Mouse (Mus musculus): Measurements from ENCODE around the gene Sipa1l2.
A peak's percentile ranks its signal among the peaks of the same experiment; 100 is the strongest.

The Sipa1l2 gene

GRCm38 (mm10) chr8:125569533-125570365 lies at the start of gene Sipa1l2:
Gene Sipa1l2, minus strand, starts transcription at chr8:125569808.
- DNase-seq (ENCODE audit: low read depth, low spot score) = peak; percentile 93

GRCm38 (mm10) chr8:125618543-125619335 lies 49.1 kb upstream of the Sipa1l2 start:
- DNase-seq (ENCODE audit: low read depth, low spot score) = no peak

- no peak for DNase-seq (ENCODE audit: low read depth, low spot score)
Observed at GRCm38 (mm10) chr8:125616935-125617334, 47.3 kb upstream of the Sipa1l2 start.

GRCm38 (mm10) chr8:125616039-125616438 lies 46.4 kb upstream of the Sipa1l2 start:
- DNase-seq (ENCODE audit: low read depth, low spot score) = no peak

GRCm38 (mm10) chr8:125613552-125613951 lies 43.9 kb upstream of the Sipa1l2 start:
- no peak for DNase-seq (ENCODE audit: low read depth, low spot score)

GRCm38 (mm10) chr8:125611799-125612560 lies 42.4 kb upstream of the Sipa1l2 start:
- DNase-seq (ENCODE audit: low read depth, low spot score) = no peak

GRCm38 (mm10) chr8:125611024-125611798 lies 41.6 kb upstream of the Sipa1l2 start:
- DNase-seq (ENCODE audit: low read depth, low spot score) = no peak

GRCm38 (mm10) chr8:125609737-125610136 lies 40.1 kb upstream of the Sipa1l2 start:
- DNase-seq (ENCODE audit: low read depth, low spot score) = no peak

GRCm38 (mm10) chr8:125607714-125608223 lies 38.2 kb upstream of the Sipa1l2 start:
- DNase-seq (ENCODE audit: low read depth, low spot score) = no peak

- DNase-seq (ENCODE audit: low read depth, low spot score) = no peak
Observed at GRCm38 (mm10) chr8:125606937-125607336, 37.3 kb upstream of the Sipa1l2 start.

- no peak for DNase-seq (ENCODE audit: low read depth, low spot score)
Observed at GRCm38 (mm10) chr8:125604817-125605512, 35.4 kb upstream of the Sipa1l2 start.

GRCm38 (mm10) chr8:125604213-125604816 lies 34.7 kb upstream of the Sipa1l2 start:
- no peak for DNase-seq (ENCODE audit: low read depth, low spot score)

GRCm38 (mm10) chr8:125603312-125603840 lies 33.8 kb upstream of the Sipa1l2 start:
- DNase-seq (ENCODE audit: low read depth, low spot score) = no peak

- DNase-seq (ENCODE audit: low read depth, low spot score) = no peak
Observed at GRCm38 (mm10) chr8:125600033-125600686, 30.6 kb upstream of the Sipa1l2 start.

- DNase-seq (ENCODE audit: low read depth, low spot score) = no peak
Observed at GRCm38 (mm10) chr8:125595571-125596508, 26.2 kb upstream of the Sipa1l2 start.

GRCm38 (mm10) chr8:125590363-125590762 lies 20.8 kb upstream of the Sipa1l2 start:
- no peak for DNase-seq (ENCODE audit: low read depth, low spot score)

GRCm38 (mm10) chr8:125586587-125586986 lies 17.0 kb upstream of the Sipa1l2 start:
- DNase-seq (ENCODE audit: low read depth, low spot score) = no peak

GRCm38 (mm10) chr8:125584276-125584675 lies 14.7 kb upstream of the Sipa1l2 start:
- no peak for DNase-seq (ENCODE audit: low read depth, low spot score)

Data from skeletal muscle tissue, adult 2 months (tissue).